Mouse (Mus musculus) layer of hippocampus, adult 9-10 months (tissue): Measurements from ENCODE around the gene Capn3.

Experiments used
- DNase-seq: peaks from one replicate; pipeline ENCODE4 v3.0.0; 2022; ENCODE audit warnings: low spot score

Gene Capn3

GRCm38 (mm10) chr2:120482506-120483389 lies 26.9 kb downstream of the Capn3 start:
- DNase-seq: no peak

DNA sequence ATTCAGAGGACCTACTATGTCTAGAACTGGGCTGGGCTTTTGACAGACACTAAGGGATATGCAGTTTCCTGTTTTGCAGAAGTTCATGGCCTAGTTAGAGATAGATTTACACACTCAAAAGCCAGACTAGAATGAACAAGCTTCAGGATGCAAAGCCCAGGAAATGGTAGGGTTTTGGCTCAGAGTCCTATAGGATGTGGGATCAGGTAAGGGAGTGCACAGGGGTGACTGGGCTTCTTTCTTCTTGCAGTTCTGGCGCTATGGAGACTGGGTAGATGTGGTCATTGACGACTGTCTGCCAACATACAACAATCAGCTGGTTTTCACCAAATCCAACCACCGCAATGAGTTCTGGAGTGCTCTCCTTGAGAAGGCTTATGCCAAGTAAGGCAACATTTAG lies 28.4 kb downstream of the Capn3 start:
- DNase-seq: no peak

- no peak for DNase-seq
Measured at GRCm38 (mm10) chr2:120493254-120493653, 37.4 kb downstream of the Capn3 start.

DNA sequence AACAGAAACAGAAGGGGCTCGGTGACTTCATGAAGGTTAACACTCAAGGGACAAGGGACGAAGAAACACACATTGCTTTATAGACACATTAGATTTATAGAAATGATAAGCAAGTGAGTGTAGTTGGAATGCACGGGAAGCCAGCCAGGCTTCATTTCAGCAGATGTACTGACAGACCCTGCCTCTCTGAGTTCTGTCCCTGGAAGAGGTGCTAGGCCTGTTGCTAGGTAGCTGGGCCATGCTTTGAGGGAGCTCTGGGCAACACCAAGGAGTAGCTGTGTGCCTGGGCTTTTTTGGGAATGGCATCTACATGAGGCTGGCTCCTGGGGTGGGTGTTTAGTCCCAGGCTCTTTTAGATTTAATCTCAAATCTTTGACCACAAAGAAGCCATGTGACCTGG lies 40.7 kb downstream of the Capn3 start:
- peak; percentile 43 for DNase-seq

- no peak for DNase-seq
Measured at GRCm38 (mm10) chr2:120499971-120500471, 44.2 kb downstream of the Capn3 start.

DNA sequence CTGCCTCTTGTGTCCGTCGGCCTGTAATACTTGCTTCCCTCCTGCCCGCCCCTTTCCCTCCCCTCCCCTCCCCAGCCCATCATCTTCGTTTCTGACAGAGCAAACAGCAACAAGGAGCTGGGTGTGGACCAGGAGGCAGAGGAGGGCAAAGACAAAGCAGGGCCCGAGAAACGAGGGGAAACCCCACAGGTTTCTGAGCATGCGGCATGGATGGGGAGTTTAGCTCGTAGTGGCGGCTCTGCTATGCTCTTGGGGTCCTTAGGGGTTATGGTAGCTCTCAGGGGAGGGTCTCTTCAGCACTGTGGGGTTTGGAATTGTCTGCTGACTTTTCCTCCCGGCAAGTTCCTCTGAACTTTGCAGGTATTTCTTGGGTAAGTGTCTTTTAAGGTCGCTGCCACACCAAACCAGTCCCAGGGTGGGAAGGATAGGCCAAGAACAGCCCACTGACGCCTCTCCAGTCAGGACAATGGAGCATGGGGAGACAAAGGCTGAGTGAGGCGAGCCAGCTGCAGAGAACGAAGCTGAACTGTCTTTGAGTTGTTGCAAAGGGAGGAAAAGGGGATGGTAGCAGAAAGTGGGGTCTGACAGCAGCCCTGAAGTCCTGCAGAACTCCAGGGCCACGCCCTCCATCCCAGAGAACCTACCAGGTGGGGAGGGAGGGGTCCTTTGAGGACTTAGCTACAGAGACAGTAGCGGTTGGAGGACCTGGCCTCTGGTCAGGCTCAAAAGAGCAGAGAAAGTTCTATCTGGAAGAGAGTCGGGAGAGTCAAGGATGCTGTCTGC lies 45.5 kb downstream of the Capn3 start:
- no peak for DNase-seq

DNA sequence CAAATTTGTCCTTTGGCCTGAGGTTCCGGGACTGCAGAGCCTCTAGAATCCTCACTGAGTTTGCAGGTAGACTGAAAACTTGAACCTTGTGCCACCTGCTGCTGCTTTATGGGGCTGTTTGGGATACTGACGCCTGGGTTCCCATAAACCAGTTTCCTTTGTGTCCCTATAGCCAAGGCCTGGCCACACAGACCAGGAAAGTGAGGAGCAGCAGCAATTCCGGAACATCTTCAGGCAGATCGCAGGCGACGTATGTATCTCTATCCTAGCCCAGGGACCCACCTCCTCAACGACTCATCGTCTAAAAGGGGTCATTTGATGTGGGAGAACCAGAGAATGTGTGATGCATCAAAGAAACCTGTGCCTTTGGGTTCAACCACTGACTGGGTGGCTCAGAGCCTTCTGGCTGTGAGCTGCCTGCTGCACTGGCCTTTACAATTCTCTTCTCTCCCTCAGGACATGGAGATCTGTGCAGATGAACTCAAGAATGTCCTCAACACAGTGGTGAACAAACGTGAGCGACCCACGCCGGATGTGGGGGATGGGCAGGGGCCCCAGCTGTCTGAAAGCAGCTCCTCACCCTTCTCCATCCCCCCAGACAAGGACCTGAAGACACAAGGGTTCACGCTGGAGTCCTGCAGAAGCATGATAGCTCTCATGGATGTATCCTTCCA lies 46.2 kb downstream of the Capn3 start:
- no peak for DNase-seq

DNA sequence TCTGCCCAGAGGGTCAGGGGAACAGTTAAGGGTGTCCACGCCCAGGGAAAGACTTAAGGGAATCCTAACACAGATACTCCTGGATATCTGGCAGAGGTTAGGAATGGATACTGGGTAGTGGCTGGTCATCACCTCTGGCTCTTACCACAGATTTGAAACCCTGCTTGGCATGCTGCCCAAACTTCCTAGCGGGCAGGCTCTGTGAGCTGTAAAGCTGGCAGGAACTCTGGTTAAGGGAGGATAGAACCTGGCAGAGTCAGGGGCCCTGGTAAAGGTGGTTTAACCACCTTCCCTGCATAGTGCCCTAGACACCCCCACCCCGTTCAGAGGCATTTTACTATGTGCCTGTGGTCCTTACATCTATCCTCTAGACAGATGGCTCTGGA lies 46.8 kb downstream of the Capn3 start:
- no peak for DNase-seq

- DNase-seq: no peak
Measured at GRCm38 (mm10) chr2:120503094-120503493, 47.3 kb downstream of the Capn3 start.

DNA sequence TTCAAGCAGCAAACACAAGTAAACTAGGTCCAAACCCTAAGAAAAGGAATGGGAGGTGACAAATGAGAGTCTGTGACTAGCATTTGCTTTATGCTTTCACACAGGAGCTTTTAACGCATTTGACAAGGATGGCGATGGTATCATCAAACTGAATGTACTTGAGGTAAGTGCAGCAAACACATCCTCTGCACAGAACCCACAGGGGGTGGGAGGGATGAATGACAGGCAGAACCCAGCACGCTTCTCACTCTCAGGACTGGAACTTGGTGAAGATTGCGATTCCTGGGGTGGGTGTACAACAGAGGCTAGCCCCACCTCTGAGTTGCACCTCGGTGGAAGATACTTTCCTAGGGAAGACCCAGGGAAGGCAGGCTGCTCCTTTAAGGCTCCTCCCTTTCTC lies 48.2 kb downstream of the Capn3 start:
- DNase-seq: no peak

- no peak for DNase-seq
Measured at GRCm38 (mm10) chr2:120514181-120514580, 58.4 kb downstream of the Capn3 start.

GRCm38 (mm10) chr2:120518547-120519210 lies 62.9 kb downstream of the Capn3 start:
- DNase-seq: no peak

- no peak for DNase-seq
Measured at GRCm38 (mm10) chr2:120526771-120527170, 71.0 kb downstream of the Capn3 start.

DNA sequence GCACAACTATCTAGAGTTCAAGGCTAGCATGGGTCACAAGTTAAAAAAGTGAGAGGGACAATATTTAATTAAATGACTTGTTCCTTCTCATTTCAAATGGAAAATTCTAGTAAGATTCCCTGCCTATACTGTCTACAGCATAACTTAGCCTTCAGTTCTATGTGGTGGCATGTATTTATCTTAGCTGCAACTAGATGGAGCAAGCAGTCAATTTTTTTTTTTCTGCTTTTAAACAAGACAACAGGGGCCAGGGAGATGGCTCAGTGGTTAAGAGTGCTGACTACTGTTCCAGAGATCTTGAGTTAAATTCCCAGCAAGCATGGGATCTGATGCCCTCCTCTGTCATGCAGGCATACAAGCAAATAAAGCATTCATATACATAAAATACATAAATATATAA lies 73.7 kb downstream of the Capn3 start:
- DNase-seq: no peak

GRCm38 (mm10) chr2:120531223-120531622 lies 75.4 kb downstream of the Capn3 start:
- no peak for DNase-seq

GRCm38 (mm10) chr2:120539333-120539732 lies 83.5 kb downstream of the Capn3 start:
- no peak for DNase-seq

DNA sequence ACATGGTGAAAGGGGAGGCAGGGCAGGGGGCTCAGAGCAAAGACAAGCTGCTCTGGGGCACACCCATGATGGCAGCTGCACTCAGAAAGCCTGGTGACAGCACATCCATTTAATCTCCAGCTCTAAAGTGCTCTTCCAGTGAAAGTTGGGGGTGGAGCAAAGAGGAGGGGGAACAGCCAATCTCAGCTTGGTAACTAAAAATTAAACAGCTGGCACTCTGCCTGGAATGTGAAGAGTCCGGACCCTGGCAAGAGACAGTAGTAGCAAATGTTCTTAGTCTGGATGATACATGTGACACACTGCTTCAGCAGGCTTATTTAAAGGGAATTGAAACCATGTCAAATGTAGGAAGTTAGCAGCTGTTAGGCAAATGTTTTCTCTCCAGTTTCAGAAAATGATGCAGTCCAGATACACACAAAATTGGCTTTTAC lies 84.0 kb downstream of the Capn3 start:
- DNase-seq: peak; percentile 92

GRCm38 (mm10) chr2:120544732-120545131 lies 88.9 kb downstream of the Capn3 start:
- DNase-seq: no peak
